Mouse (Mus musculus): ENCODE data around the gene Nyap1. TPM values are rescaled to one million over a fixed set of nuclear protein-coding genes. Genes with fewer than 3 reads are reported as not detected.

Nyap1 gene
- polyA plus RNA-seq, 1 experiment = 2.7 TPM

DNA sequence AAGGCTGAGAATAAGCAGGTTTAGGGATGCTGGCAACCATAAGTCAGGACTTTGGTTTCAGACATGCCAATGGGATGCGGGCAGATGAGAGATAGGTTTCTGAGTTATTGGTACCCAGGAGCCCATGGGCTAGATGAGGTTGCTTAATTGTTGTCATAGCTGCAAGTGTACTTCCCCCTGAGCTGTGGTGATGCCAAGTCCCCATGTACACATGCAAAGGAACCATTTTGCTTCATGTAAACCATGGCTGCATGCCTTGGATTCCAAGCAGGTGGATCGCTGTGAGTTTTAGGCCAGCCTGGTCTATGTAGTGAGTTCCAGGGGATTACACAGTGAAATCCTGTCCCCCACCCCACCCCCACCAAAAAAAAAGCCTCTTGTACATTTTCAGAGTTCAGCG lies 55.8 kb downstream of the Nyap1 start:
- Histone ChIP-seq H3K79me2 (ENCODE audit: control insufficient read depth, insufficient read depth) (peaks cover 26% of the 10 kb centered on the region), H3K4me3 (no peak overlapping the region), H3K27me3 (ENCODE audit: control insufficient read depth, insufficient read depth, insufficient read length) (no peaks in the 10 kb centered on the region), H3K4me2 (ENCODE audit: low read depth) (no peak overlapping the region), H3ac (ENCODE audit: control insufficient read depth, insufficient read length) (no peak overlapping the region), H3K36me3 (ENCODE audit: control insufficient read depth, insufficient read depth) (no peaks in the 10 kb centered on the region)
- TF ChIP-seq MYOG (IDR thresholded peaks at IDR 0.05; ENCODE audit: control insufficient read depth in 1 of 3, insufficient read depth in 1 of 3, insufficient read length in 2 of 3, low read depth in 2 of 3) (no peak), TCF12 (IDR thresholded peaks at IDR 0.05; ENCODE audit: insufficient read depth, poor library complexity, severe bottlenecking) (no peak), E2F4 (IDR thresholded peaks at IDR 0.05; ENCODE audit: insufficient read depth) (no peak), SRF (IDR thresholded peaks at IDR 0.05; ENCODE audit: control insufficient read depth, insufficient read length, low read depth) (no peak)

DNA sequence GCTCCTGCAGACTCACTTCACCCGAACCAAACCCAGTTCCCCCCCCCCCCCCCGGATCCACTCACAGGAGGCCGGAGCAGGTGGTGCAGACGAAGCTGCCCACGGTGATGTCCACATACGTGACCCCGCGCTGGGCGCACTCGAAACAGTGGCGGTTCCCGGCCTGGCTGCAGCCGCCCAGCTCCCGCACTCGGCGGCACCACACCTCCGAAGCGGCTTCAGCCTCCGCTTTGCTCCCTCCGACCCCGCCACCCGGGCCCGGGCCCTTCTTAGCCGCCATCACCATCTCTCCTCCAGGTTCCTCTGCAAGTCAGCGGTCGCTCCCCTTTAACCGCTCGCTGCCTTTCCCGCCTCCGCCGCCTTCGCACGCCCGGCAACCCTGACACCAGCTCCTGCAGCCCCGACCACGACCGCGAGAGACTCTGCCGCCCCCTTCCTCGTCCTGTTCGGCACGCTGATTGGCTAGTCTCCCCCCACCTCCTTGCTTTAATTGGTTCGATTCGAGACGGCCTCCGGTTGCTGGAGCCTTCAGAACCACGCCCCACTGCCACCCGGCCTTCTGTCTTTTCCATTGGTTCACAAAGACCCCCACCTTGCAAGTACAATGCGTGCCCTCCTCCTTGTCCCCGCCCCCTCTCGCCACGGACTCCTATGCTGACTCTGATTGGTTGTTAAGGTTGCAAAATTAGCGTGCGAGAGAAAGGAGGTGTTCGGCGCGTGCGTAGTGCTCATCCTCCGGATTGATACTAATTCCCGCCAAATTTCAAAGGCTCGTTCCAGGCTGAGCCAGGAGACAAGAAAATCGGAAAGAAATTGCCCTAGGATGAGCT lies 56.9 kb downstream of the Nyap1 start, which contains the start of gene Agfg2:
Gene Agfg2, minus strand, starts transcription at position 433 of the 830 bp plus-strand sequence.
- H3K4me3 ChIP-seq = peak within 1 kb of the TSS; percentile 57
- peaks cover 26% of the 10 kb centered on the region for H3K79me2 ChIP-seq (ENCODE audit: control insufficient read depth, insufficient read depth)
- H3K27me3 ChIP-seq (ENCODE audit: control insufficient read depth, insufficient read depth, insufficient read length) = no peaks in the 10 kb centered on the region
- TF ChIP-seq TCF3 (IDR thresholded peaks at IDR 0.05; ENCODE audit: insufficient read length, low read depth) (no peak), POLR2AphosphoS2 (IDR thresholded peaks at IDR 0.05; ENCODE audit: insufficient read length, low read depth) (peak; percentile 42), E2F4 (IDR thresholded peaks at IDR 0.05; ENCODE audit: insufficient read depth) (peak; percentile 70), CEBPB (IDR thresholded peaks at IDR 0.05; ENCODE audit: insufficient read depth, poor library complexity, severe bottlenecking) (no peak), REST (IDR thresholded peaks at IDR 0.05; ENCODE audit: insufficient read depth, insufficient read length) (no peak), MYOD1 (IDR thresholded peaks at IDR 0.05; ENCODE audit: control insufficient read depth in 1 of 3, insufficient read length in 2 of 3, low read depth in 2 of 3) (no peak), MYOG (IDR thresholded peaks at IDR 0.05; ENCODE audit: control insufficient read depth in 1 of 3, insufficient read depth in 1 of 3, insufficient read length in 2 of 3, low read depth in 2 of 3) (no peak), USF1 (IDR thresholded peaks at IDR 0.05; ENCODE audit: low read depth) (no peak), MAX (IDR thresholded peaks at IDR 0.05; ENCODE audit: low read depth) (no peak), SRF (IDR thresholded peaks at IDR 0.05; ENCODE audit: control insufficient read depth, insufficient read length, low read depth) (no peak), POLR2A (IDR thresholded peaks at IDR 0.05; ENCODE audit: insufficient read length, low read depth) (peak; percentile 64), TCF12 (IDR thresholded peaks at IDR 0.05; ENCODE audit: insufficient read depth, poor library complexity, severe bottlenecking) (no peak)
- H3K4me2 ChIP-seq (ENCODE audit: low read depth) = peak within 1 kb of the TSS; percentile 95
- no peaks in the 10 kb centered on the region for H3K36me3 ChIP-seq (ENCODE audit: control insufficient read depth, insufficient read depth)
- peak within 1 kb of the TSS; percentile 56 for H3ac ChIP-seq (ENCODE audit: control insufficient read depth, insufficient read length)

DNA sequence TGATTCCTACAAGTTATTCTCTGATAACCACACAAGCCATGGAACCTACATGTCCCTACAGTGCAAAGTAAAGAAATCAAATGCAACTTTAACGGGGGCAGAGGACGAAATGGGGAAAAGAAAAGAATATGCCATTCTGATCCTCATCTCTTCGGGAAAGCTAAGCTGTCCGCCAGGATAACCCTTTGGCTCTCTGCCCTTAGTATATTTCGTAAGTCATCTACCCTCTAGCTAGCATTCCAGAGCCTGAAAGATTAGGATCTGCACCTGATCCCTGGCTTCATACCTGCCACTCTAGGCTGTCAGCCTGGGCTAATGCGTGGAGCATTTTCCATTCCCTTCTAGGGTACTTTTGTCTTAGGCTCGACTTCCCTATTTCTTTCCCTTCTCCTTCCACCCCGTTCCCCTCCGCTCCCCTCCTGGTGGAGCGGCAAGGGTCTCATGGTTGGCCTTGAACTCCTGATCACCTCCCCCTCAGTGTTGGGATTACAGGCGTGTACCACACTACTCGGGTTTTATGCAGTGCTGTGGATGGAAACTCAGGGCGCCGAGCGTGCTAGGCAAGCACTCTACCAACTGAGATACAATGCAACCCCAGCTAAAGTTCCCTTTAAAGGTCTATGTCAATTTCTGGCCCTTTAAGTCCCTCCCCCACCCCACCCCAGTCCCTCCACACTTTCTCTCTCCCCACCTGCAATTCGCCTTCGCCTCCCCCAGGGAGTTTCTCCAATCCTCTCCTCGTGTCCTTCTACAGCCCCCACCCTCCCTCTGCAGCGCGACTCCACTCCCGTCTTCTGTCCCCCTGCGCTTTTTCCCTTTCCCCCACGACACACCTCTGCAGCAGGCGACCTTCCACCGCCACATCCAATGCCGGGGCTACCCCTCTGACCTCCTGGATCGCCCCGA lies 57.8 kb downstream of the Nyap1 start:
- Histone ChIP-seq H3K79me2 (ENCODE audit: control insufficient read depth, insufficient read depth) (peaks cover 26% of the 10 kb centered on the region), H3K4me2 (ENCODE audit: low read depth) (peak overlapping the region; percentile 95), H3ac (ENCODE audit: control insufficient read depth, insufficient read length) (peak overlapping the region; percentile 56), H3K4me3 (peak overlapping the region; percentile 57), H3K36me3 (ENCODE audit: control insufficient read depth, insufficient read depth) (no peaks in the 10 kb centered on the region), H3K27me3 (ENCODE audit: control insufficient read depth, insufficient read depth, insufficient read length) (no peaks in the 10 kb centered on the region)
- TF ChIP-seq POLR2AphosphoS2 (IDR thresholded peaks at IDR 0.05; ENCODE audit: insufficient read length, low read depth) = no peak
- TF ChIP-seq SRF (IDR thresholded peaks at IDR 0.05; ENCODE audit: control insufficient read depth, insufficient read length, low read depth) = no peak
- no peak for TF ChIP-seq CEBPB (IDR thresholded peaks at IDR 0.05; ENCODE audit: insufficient read depth, poor library complexity, severe bottlenecking)
- no peak for TF ChIP-seq REST (IDR thresholded peaks at IDR 0.05; ENCODE audit: insufficient read depth, insufficient read length)
- no peak for TF ChIP-seq TCF3 (IDR thresholded peaks at IDR 0.05; ENCODE audit: insufficient read length, low read depth)
- no peak for TF ChIP-seq USF1 (IDR thresholded peaks at IDR 0.05; ENCODE audit: low read depth)
- no peak for TF ChIP-seq POLR2A (IDR thresholded peaks at IDR 0.05; ENCODE audit: insufficient read length, low read depth)
- TF ChIP-seq E2F4 (IDR thresholded peaks at IDR 0.05; ENCODE audit: insufficient read depth) = no peak
- no peak for TF ChIP-seq MYOG (IDR thresholded peaks at IDR 0.05; ENCODE audit: control insufficient read depth in 1 of 3, insufficient read depth in 1 of 3, insufficient read length in 2 of 3, low read depth in 2 of 3)
- no peak for TF ChIP-seq MAX (IDR thresholded peaks at IDR 0.05; ENCODE audit: low read depth)
- no peak for TF ChIP-seq MYOD1 (IDR thresholded peaks at IDR 0.05; ENCODE audit: control insufficient read depth in 1 of 3, insufficient read length in 2 of 3, low read depth in 2 of 3)
- no peak for TF ChIP-seq TCF12 (IDR thresholded peaks at IDR 0.05; ENCODE audit: insufficient read depth, poor library complexity, severe bottlenecking)

DNA sequence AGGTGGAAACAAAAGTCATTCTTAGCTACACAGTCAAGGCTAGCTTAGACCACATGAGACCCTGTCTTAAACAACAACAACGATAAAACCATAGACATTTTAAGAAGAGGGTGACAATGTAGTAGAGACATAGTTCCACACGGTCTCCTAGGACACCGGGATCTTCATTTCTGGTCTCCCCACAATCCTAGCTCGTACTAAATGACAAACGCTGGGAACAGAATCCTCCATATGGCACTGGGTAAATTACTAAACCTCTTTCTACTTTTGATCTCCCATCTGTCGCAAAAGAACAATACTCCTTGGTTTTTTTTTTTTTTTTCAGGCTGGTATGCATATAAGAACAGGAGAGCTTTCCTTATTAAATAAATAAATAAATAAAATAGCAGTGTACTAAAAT lies 58.9 kb downstream of the Nyap1 start:
- no peak for TF ChIP-seq MAX (IDR thresholded peaks at IDR 0.05; ENCODE audit: low read depth)
- no peak for TF ChIP-seq MYOD1 (IDR thresholded peaks at IDR 0.05; ENCODE audit: control insufficient read depth in 1 of 3, insufficient read length in 2 of 3, low read depth in 2 of 3)
- no peak for TF ChIP-seq USF1 (IDR thresholded peaks at IDR 0.05; ENCODE audit: low read depth)
- TF ChIP-seq POLR2AphosphoS2 (IDR thresholded peaks at IDR 0.05; ENCODE audit: insufficient read length, low read depth) = no peak
- no peak overlapping the region for H3K4me2 ChIP-seq (ENCODE audit: low read depth)
- H3K36me3 ChIP-seq (ENCODE audit: control insufficient read depth, insufficient read depth) = no peaks in the 10 kb centered on the region
- H3K27me3 ChIP-seq (ENCODE audit: control insufficient read depth, insufficient read depth, insufficient read length) = no peaks in the 10 kb centered on the region
- peak overlapping the region; percentile 57 for H3K4me3 ChIP-seq
- H3K79me2 ChIP-seq (ENCODE audit: control insufficient read depth, insufficient read depth) = peaks cover 26% of the 10 kb centered on the region
- no peak overlapping the region for H3ac ChIP-seq (ENCODE audit: control insufficient read depth, insufficient read length)

Other genes starting within 250 kb of the Nyap1 start
- 53.0 TPM for gene Pop7, start 239.1 kb downstream of the Nyap1 start, polyA plus RNA-seq (2012; fragmentation: generic; extraction: Trizol)
- 9.6 TPM for gene Gigyf1, start 223.1 kb downstream of the Nyap1 start, polyA plus RNA-seq (2012; fragmentation: generic; extraction: Trizol)
- gene Epo, start 208.4 kb downstream of the Nyap1 start, polyA plus RNA-seq (2012; fragmentation: generic; extraction: Trizol) = not detected
- gene Gnb2, start 208.1 kb downstream of the Nyap1 start, polyA plus RNA-seq (2012; fragmentation: generic; extraction: Trizol) = 632 TPM
- gene Actl6b, start 188.1 kb downstream of the Nyap1 start, polyA plus RNA-seq (2012; fragmentation: generic; extraction: Trizol) = not detected
- gene Tfr2, start 171.8 kb downstream of the Nyap1 start, polyA plus RNA-seq (2012; fragmentation: generic; extraction: Trizol) = 1.1 TPM
- 30.3 TPM for gene Mospd3, start 140.5 kb downstream of the Nyap1 start, polyA plus RNA-seq (2012; fragmentation: generic; extraction: Trizol)
- 368 TPM for gene Pcolce, start 127.8 kb downstream of the Nyap1 start, polyA plus RNA-seq (2012; fragmentation: generic; extraction: Trizol)
- gene Fbxo24, start 112.6 kb downstream of the Nyap1 start, polyA plus RNA-seq (2012; fragmentation: generic; extraction: Trizol) = 0.72 TPM
- 29.1 TPM for gene Lrch4, start 112.5 kb downstream of the Nyap1 start, polyA plus RNA-seq (2012; fragmentation: generic; extraction: Trizol)
- 3.3 TPM for gene Gm20605, start 112.4 kb downstream of the Nyap1 start, polyA plus RNA-seq (2012; fragmentation: generic; extraction: Trizol)
- 4.6 TPM for gene Sap25, start 100.3 kb downstream of the Nyap1 start, polyA plus RNA-seq (2012; fragmentation: generic; extraction: Trizol)
- 0.04 TPM for gene Irs3, start 95.9 kb downstream of the Nyap1 start, polyA plus RNA-seq (2012; fragmentation: generic; extraction: Trizol)
- gene Agfg2, start 56.9 kb downstream of the Nyap1 start, polyA plus RNA-seq (2012; fragmentation: generic; extraction: Trizol) = 8.7 TPM
- gene Tsc22d4, start 4.1 kb upstream of the Nyap1 start, polyA plus RNA-seq (2012; fragmentation: generic; extraction: Trizol) = 48.1 TPM
- gene Ppp1r35, start 37.2 kb upstream of the Nyap1 start, polyA plus RNA-seq (2012; fragmentation: generic; extraction: Trizol) = 40.4 TPM
- gene Mepce, start 46.0 kb upstream of the Nyap1 start, polyA plus RNA-seq (2012; fragmentation: generic; extraction: Trizol) = 34.4 TPM
- 2.2 TPM for gene Zcwpw1, start 46.2 kb upstream of the Nyap1 start, polyA plus RNA-seq (2012; fragmentation: generic; extraction: Trizol)
- gene Pilra, start 94.7 kb upstream of the Nyap1 start, polyA plus RNA-seq (2012; fragmentation: generic; extraction: Trizol) = 0.05 TPM
- gene Pilrb1, start 116.5 kb upstream of the Nyap1 start, polyA plus RNA-seq (2012; fragmentation: generic; extraction: Trizol) = not detected
- not detected for gene Pilrb2, start 130.2 kb upstream of the Nyap1 start, polyA plus RNA-seq (2012; fragmentation: generic; extraction: Trizol)
- gene Cyp3a13, start 180.0 kb upstream of the Nyap1 start, polyA plus RNA-seq (2012; fragmentation: generic; extraction: Trizol) = 0.01 TPM
- not detected for gene Gjc3, start 221.5 kb upstream of the Nyap1 start, polyA plus RNA-seq (2012; fragmentation: generic; extraction: Trizol)
- gene Azgp1, start 239.9 kb upstream of the Nyap1 start, polyA plus RNA-seq (2012; fragmentation: generic; extraction: Trizol) = not detected

All from myocyte (in vitro differentiated cells).